Mouse (Mus musculus): Measurements from ENCODE around the gene Fggy. TPM values are rescaled to one million over a fixed set of nuclear protein-coding genes. Genes with fewer than 3 reads are reported as not detected.

Fggy gene
- polyA plus RNA-seq, 1 experiment from 2014 or later = 6.3 TPM

DNA sequence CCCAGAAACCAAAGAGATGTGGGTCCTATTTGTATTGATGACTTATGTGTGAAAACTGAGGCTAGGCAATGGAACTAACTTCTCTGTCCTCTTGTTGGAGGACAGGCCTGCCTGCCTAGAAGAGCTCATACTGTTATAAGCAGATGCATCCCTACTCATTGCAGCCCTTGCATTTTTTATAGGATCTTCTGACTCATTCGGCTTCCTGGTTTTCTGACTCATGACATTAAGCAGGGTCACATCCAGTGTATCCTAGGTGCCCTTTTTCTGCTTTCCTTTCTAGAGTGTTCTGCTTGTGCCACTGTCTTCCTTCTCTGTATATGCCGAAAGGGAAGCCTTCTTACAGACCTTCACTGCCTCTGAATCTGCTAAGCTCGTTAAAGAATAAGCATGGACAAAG is 158.8 kb downstream of the Fggy start:
- Histone ChIP-seq H3K9me3 (replicated peaks; ENCODE audit: control insufficient read depth, low read length) (no peaks in the 10 kb centered on the region), H3K27me3 (replicated peaks; ENCODE audit: control insufficient read depth, insufficient read depth, low read length) (no peaks in the 10 kb centered on the region), H3K4me2 (ENCODE audit: low read length) (no peak overlapping the region), H3K27ac (ENCODE audit: low read depth, low read length) (no peak overlapping the region), H3K36me3 (ENCODE audit: control insufficient read depth, insufficient read depth, low read length) (no peaks in the 10 kb centered on the region), H3K9ac (ENCODE audit: low read length) (no peak overlapping the region), H3K4me3 (ENCODE audit: low read depth, low read length) (no peak overlapping the region), H3K4me1 (ENCODE audit: control insufficient read depth, insufficient read depth, low read length) (no peaks in the 10 kb centered on the region)
- 62% methylated on average over 3 of the region's 3 CpGs for WGBS
- DNase-seq (ENCODE audit: low spot score) (no peak), ATAC-seq (no peak)

DNA sequence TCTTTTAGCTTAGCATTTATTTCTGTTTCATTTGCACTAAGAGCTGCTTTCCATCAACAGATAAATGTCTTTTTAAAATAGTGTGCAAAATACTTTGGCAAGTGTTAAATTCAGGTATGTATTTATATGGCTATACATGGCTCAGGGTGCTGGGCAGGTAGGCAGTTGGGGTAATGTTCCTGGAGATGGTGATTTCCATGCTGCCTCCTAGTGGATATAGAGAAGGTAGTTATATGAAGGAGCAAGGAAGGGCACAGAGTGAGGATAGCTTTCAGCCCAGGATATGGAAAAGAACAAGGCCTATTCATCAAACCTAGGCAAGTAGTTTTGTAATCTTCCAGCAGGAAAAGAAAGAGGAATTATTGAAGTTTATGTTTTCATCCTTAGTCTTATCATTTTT is 166.3 kb downstream of the Fggy start:
- DNase-seq (ENCODE audit: low spot score) = no peak
- Histone ChIP-seq H3K4me1 (ENCODE audit: control insufficient read depth, insufficient read depth, low read length) (no peaks in the 10 kb centered on the region), H3K27me3 (replicated peaks; ENCODE audit: control insufficient read depth, insufficient read depth, low read length) (no peaks in the 10 kb centered on the region), H3K27ac (ENCODE audit: low read depth, low read length) (no peak overlapping the region), H3K9me3 (replicated peaks; ENCODE audit: control insufficient read depth, low read length) (no peaks in the 10 kb centered on the region), H3K4me3 (ENCODE audit: low read depth, low read length) (no peak overlapping the region), H3K36me3 (ENCODE audit: control insufficient read depth, insufficient read depth, low read length) (no peaks in the 10 kb centered on the region), H3K9ac (ENCODE audit: low read length) (no peak overlapping the region), H3K4me2 (ENCODE audit: low read length) (no peak overlapping the region)
- no peak for ATAC-seq

DNA sequence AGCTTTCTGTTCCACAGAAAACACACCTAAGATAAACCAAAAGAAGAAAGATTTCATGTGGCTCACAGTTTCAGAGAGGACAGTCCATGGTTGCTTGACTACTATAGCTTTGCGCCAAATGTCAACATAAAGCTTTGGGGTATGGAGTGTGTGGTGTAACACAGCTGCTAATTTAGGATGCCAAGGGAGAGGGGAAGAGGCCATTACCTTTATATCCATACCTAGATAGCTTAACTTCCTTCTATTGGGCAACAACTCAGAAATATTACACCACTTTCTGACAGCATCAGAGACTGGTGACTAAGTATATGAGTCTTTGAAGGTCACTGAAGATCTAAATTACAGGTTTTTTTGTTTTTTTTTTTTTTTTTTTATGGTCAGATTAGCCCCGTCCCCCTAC is 169.1 kb downstream of the Fggy start:
- WGBS = 97% methylated on average over 2 of the region's 2 CpGs
- H3K36me3 ChIP-seq (ENCODE audit: control insufficient read depth, insufficient read depth, low read length) = no peaks in the 10 kb centered on the region
- H3K27ac ChIP-seq (ENCODE audit: low read depth, low read length) = no peak overlapping the region
- no peak for DNase-seq (ENCODE audit: low spot score)
- H3K4me3 ChIP-seq (ENCODE audit: low read depth, low read length) = no peak overlapping the region
- peaks cover 9% of the 10 kb centered on the region; the same call in 1 of the 2 replicates for H3K4me1 ChIP-seq (ENCODE audit: control insufficient read depth, insufficient read depth, low read length)
- no peaks in the 10 kb centered on the region for H3K27me3 ChIP-seq (replicated peaks; ENCODE audit: control insufficient read depth, insufficient read depth, low read length)
- no peak overlapping the region for H3K4me2 ChIP-seq (ENCODE audit: low read length)
- no peak overlapping the region for H3K9ac ChIP-seq (ENCODE audit: low read length)
- ATAC-seq = no peak
- H3K9me3 ChIP-seq (replicated peaks; ENCODE audit: control insufficient read depth, low read length) = no peaks in the 10 kb centered on the region

DNA sequence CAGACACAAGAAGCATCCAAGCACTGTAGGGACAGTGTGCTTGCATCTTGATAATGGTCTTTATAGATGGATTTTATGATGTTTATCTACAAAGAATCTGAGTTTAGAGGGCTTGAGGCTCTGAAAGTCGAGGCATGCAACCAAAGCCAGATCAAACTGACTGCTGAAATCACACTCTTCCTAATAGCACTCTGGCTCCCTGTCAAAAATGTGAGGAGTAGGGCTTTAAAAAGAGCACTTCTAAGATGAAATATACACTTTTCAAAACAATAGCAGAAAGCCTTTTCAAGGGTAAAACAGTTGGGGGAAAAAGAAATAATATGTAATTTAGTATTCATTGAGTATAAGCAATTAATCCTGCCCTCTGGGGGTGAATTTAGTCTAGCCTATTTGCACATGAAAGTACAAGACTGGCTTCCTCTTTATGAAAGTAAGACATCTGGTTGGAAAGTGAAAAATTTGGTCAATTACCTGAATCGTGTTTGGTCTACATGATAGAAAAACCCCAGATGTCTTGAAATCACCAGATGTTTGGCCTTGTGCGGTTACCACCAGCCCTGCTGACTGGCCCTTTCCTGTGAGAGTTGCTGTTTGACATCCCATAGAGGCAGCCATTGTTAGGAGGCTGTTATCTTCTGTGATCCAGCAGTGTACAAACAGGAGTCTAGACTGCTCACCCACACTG is 172.0 kb downstream of the Fggy start:
- Histone ChIP-seq H3K4me2 (ENCODE audit: low read length) (no peak overlapping the region), H3K27me3 (replicated peaks; ENCODE audit: control insufficient read depth, insufficient read depth, low read length) (no peaks in the 10 kb centered on the region), H3K27ac (ENCODE audit: low read depth, low read length) (no peak overlapping the region), H3K36me3 (ENCODE audit: control insufficient read depth, insufficient read depth, low read length) (no peaks in the 10 kb centered on the region), H3K4me3 (ENCODE audit: low read depth, low read length) (no peak overlapping the region), H3K9ac (ENCODE audit: low read length) (no peak overlapping the region), H3K9me3 (replicated peaks; ENCODE audit: control insufficient read depth, low read length) (no peaks in the 10 kb centered on the region), H3K4me1 (ENCODE audit: control insufficient read depth, insufficient read depth, low read length) (peaks cover 20% of the 10 kb centered on the region; the same call in 1 of the 2 replicates)
- peak; percentile 46 for DNase-seq (ENCODE audit: low spot score)
- WGBS = 18% methylated on average over 3 of the region's 3 CpGs
- ATAC-seq = no peak

DNA sequence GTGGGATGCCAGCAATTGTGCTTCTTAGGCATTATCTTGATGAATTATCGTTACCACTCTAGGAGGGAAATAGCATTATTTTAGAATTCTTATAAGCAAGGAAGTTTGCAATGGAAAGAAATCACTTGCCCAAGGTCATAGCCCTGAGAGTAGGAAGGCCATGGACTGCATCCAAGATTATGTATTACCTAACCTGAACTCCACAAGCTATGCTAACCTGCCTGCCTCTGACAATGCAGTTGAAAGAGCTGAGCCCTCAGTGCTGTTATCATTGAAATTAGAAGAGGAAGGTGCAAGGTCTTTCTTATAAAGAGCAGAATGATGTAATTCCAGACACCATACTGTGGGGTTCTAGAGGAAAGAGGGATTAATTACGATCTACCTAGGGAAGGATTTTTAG is 173.8 kb downstream of the Fggy start:
- Histone ChIP-seq H3K4me1 (ENCODE audit: control insufficient read depth, insufficient read depth, low read length) (peaks cover 20% of the 10 kb centered on the region; the same call in 1 of the 2 replicates), H3K36me3 (ENCODE audit: control insufficient read depth, insufficient read depth, low read length) (no peaks in the 10 kb centered on the region), H3K9ac (ENCODE audit: low read length) (no peak overlapping the region), H3K27me3 (replicated peaks; ENCODE audit: control insufficient read depth, insufficient read depth, low read length) (no peaks in the 10 kb centered on the region), H3K4me2 (ENCODE audit: low read length) (no peak overlapping the region), H3K9me3 (replicated peaks; ENCODE audit: control insufficient read depth, low read length) (no peaks in the 10 kb centered on the region), H3K27ac (ENCODE audit: low read depth, low read length) (no peak overlapping the region), H3K4me3 (ENCODE audit: low read depth, low read length) (no peak overlapping the region)
- DNase-seq (ENCODE audit: low spot score) (no peak), ATAC-seq (no peak)
- WGBS = 70% methylated on average over 2 of the region's 2 CpGs

DNA sequence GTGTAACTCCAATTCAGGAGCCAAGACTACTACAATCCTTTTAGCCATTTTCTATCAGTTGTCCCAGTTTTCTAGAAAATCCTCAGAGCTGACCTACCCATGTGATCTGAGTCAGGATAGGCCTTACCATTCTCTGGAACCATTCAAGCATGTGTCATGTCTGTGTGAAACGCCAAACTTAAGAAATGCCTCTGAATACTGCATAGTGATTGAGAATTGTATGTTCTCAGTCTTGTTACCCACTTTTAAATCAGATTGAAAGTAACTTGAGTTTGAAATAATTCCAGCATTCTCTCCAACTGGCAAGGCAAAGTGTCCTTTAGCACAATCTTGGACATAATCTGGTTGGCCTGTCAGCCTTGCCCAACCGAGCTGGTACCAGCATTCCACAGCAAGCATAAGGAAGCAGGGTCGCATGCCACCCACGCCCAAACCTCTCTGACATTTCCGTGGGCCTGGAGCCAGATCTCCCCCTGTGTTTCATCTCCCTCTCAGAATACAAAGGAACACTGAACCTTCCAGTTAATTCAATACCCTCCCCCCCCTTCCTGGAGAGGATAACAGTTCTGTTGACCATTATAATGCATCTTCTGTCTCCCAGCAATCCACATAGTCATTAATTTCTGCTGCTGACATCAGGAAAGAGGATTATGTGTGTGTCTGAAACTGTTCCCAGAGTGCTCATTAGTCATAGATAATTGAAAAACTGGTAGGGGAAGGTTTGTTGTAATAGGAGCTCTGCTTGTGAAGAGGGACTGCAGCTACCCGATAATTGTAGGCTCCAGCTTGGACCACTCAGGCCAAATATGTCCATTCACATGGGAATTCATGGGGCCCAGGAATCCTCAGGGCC is 176.3 kb downstream of the Fggy start:
- no peaks in the 10 kb centered on the region for H3K9me3 ChIP-seq (replicated peaks; ENCODE audit: control insufficient read depth, low read length)
- DNase-seq (ENCODE audit: low spot score) (peak; percentile 89), ATAC-seq (peak; percentile 91)
- WGBS = 6% methylated on average over 6 of the region's 6 CpGs
- peaks cover 20% of the 10 kb centered on the region; the same call in 1 of the 2 replicates for H3K4me1 ChIP-seq (ENCODE audit: control insufficient read depth, insufficient read depth, low read length)
- no peak overlapping the region for H3K4me3 ChIP-seq (ENCODE audit: low read depth, low read length)
- no peak overlapping the region for H3K4me2 ChIP-seq (ENCODE audit: low read length)
- peak overlapping the region; percentile 30; the same call in 1 of the 2 replicates for H3K27ac ChIP-seq (ENCODE audit: low read depth, low read length)
- no peaks in the 10 kb centered on the region for H3K27me3 ChIP-seq (replicated peaks; ENCODE audit: control insufficient read depth, insufficient read depth, low read length)
- H3K36me3 ChIP-seq (ENCODE audit: control insufficient read depth, insufficient read depth, low read length) = no peaks in the 10 kb centered on the region
- H3K9ac ChIP-seq (ENCODE audit: low read length) = no peak overlapping the region

DNA sequence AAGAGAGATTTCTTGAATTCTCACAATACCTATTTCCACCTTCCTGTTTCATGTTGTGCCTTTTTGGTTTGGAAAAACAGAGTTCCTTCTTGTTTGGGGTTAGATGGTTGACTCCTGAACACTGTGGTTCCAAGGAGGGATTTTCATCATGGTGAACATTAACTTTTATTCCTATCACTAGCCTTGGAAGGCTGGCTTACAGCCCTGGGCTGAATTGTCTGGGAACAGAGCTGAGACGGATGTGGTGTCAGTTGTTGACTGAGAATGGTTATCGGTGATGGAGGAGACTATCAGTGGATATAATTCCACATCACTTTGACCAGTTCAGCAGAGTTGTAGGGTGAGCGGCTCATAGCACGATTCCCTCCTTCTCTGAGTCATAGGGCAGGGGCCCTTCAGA is 178.7 kb downstream of the Fggy start:
- Histone ChIP-seq H3K27ac (ENCODE audit: low read depth, low read length) (no peak overlapping the region), H3K9me3 (replicated peaks; ENCODE audit: control insufficient read depth, low read length) (no peaks in the 10 kb centered on the region), H3K9ac (ENCODE audit: low read length) (no peak overlapping the region), H3K27me3 (replicated peaks; ENCODE audit: control insufficient read depth, insufficient read depth, low read length) (no peaks in the 10 kb centered on the region), H3K4me3 (ENCODE audit: low read depth, low read length) (no peak overlapping the region), H3K4me1 (ENCODE audit: control insufficient read depth, insufficient read depth, low read length) (peaks cover 11% of the 10 kb centered on the region; the same call in 1 of the 2 replicates), H3K36me3 (ENCODE audit: control insufficient read depth, insufficient read depth, low read length) (no peaks in the 10 kb centered on the region), H3K4me2 (ENCODE audit: low read length) (no peak overlapping the region)
- no peak for DNase-seq (ENCODE audit: low spot score)
- 94% methylated on average over 4 of the region's 4 CpGs for WGBS
- ATAC-seq = no peak

DNA sequence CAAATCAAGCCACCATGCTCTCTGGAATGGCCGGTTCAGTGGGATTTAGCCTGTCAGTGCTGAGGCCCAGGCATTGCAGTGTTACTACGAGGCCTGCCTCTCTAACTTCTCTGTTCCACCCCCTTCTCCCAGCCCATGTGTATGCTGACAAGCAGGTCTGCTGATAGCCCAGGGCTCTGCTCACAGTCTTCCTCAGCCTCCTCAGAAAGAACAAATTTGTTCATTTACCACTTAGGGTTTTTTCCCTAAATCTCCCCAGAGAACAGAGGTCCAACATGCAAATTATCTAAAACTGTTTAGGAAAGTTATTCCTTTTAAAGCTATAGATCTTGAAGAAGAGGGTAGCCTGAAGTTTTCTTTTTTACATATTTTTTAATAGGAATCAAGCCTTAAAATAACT is 179.4 kb downstream of the Fggy start:
- H3K4me1 ChIP-seq (ENCODE audit: control insufficient read depth, insufficient read depth, low read length) = peaks cover 11% of the 10 kb centered on the region; the same call in 1 of the 2 replicates
- no peak overlapping the region for H3K27ac ChIP-seq (ENCODE audit: low read depth, low read length)
- H3K9ac ChIP-seq (ENCODE audit: low read length) = no peak overlapping the region
- no peaks in the 10 kb centered on the region for H3K36me3 ChIP-seq (ENCODE audit: control insufficient read depth, insufficient read depth, low read length)
- no peak overlapping the region for H3K4me3 ChIP-seq (ENCODE audit: low read depth, low read length)
- DNase-seq (ENCODE audit: low spot score) (no peak), ATAC-seq (no peak)
- H3K27me3 ChIP-seq (replicated peaks; ENCODE audit: control insufficient read depth, insufficient read depth, low read length) = no peaks in the 10 kb centered on the region
- H3K4me2 ChIP-seq (ENCODE audit: low read length) = no peak overlapping the region
- no peaks in the 10 kb centered on the region for H3K9me3 ChIP-seq (replicated peaks; ENCODE audit: control insufficient read depth, low read length)
- WGBS = 73% methylated on average over 2 of the region's 2 CpGs

DNA sequence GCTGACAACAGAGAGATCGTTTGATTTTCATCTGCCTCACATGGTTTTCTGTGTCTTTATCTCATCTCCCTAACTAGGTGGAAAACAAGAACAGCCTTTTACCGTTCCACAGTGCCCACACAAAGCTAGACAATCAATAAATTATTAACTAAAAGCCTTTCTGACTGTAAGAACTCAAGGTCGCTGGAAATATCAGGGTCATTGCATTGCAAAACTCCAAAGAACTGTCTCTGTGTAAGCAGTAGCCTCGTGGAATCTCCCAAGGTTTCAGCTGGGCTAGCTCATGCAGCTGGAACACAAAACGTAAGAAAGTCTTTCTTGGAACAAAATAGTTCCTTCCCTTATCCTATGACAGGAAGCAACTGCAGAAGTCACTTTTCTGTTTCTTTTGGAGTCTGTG is 180.9 kb downstream of the Fggy start:
- no peak overlapping the region for H3K27ac ChIP-seq (ENCODE audit: low read depth, low read length)
- no peaks in the 10 kb centered on the region for H3K36me3 ChIP-seq (ENCODE audit: control insufficient read depth, insufficient read depth, low read length)
- 41% methylated on average over 5 of the region's 5 CpGs for WGBS
- H3K4me1 ChIP-seq (ENCODE audit: control insufficient read depth, insufficient read depth, low read length) = peaks cover 11% of the 10 kb centered on the region; the same call in 1 of the 2 replicates
- H3K9ac ChIP-seq (ENCODE audit: low read length) = no peak overlapping the region
- no peaks in the 10 kb centered on the region for H3K9me3 ChIP-seq (replicated peaks; ENCODE audit: control insufficient read depth, low read length)
- no peak overlapping the region for H3K4me2 ChIP-seq (ENCODE audit: low read length)
- no peak overlapping the region for H3K4me3 ChIP-seq (ENCODE audit: low read depth, low read length)
- no peak for ATAC-seq
- no peaks in the 10 kb centered on the region for H3K27me3 ChIP-seq (replicated peaks; ENCODE audit: control insufficient read depth, insufficient read depth, low read length)
- DNase-seq (ENCODE audit: low spot score) = no peak

Measured in forebrain, embryonic 14.5 days (tissue).